In the genomic region with DNA sequence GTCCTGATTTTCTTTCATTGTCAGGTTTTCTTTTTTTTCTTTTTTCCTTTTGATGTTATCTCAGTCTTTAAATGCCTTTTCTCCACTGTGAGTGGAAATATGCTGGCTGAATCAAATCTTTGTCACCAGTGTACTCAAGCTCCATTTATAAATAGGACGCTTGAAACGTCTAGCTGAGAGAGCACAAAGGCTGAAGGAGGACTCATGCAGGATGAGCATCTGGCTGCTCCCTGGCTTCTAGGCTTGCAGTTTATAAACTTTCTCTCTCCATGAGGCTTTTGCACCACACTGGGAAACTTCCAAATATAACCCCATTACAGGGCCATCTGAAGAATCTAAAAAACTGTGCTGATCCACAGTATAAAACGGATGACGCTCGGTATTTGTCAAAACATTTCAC, we compare ENCODE assay signal across 25 mouse cellular contexts.
"Had no signal": no experiment of that assay in that cellular context is flagged by ENCODE, and none has a peak within 500 bp of the region (broad histone marks: within the 10 kb centered on the region; RNA-seq: fewer than 3 reads in every experiment).

No protein-coding gene starts in this region.

- H3K9me3 ChIP-seq: limb, embryonic 12.5 days; limb, embryonic 15.5 days; megakaryocyte, embryonic 14.5 days; midbrain, embryonic 10.5 days; midbrain, embryonic 13.5 days; neural tube, embryonic 13.5 days; stomach, embryonic 15.5 days had no signal

- ATAC-seq: intestine, embryonic 16.5 days; liver, postnatal 0 days; lung, postnatal 0 days; midbrain, embryonic 13.5 days; midbrain, embryonic 16.5 days had no signal

- H3K27ac ChIP-seq: limb, embryonic 12.5 days; limb, embryonic 15.5 days; liver, embryonic 14.5 days; midbrain, embryonic 10.5 days; midbrain, embryonic 13.5 days; neural tube, embryonic 13.5 days; stomach, embryonic 15.5 days had no signal

- H3K4me3 ChIP-seq: limb, embryonic 12.5 days; limb, embryonic 15.5 days; megakaryocyte, embryonic 14.5 days; midbrain, embryonic 10.5 days; midbrain, embryonic 13.5 days; myocyte; neural tube, embryonic 13.5 days; stomach, embryonic 15.5 days had no signal

- H3K4me2 ChIP-seq: limb, embryonic 12.5 days; limb, embryonic 15.5 days; liver, embryonic 11.5 days; lung, embryonic 14.5 days; midbrain, embryonic 13.5 days; neural tube, embryonic 13.5 days; stomach, embryonic 15.5 days had no signal

- H3K36me3 ChIP-seq: limb, embryonic 12.5 days; limb, embryonic 15.5 days; midbrain, embryonic 10.5 days; midbrain, embryonic 13.5 days; neural tube, embryonic 13.5 days; stomach, embryonic 15.5 days had no signal

- H3K4me1 ChIP-seq: limb, embryonic 12.5 days; limb, embryonic 15.5 days; megakaryocyte, embryonic 14.5 days; midbrain, embryonic 10.5 days; midbrain, embryonic 13.5 days; neural tube, embryonic 13.5 days; stomach, embryonic 15.5 days had no signal

- DNase-seq: kidney, adult 18-20 months; kidney, adult 9 months; kidney, postnatal 14 days; kidney, postnatal 4 days; layer of hippocampus, postnatal 36 days; left cerebral cortex, postnatal 4 days; liver, postnatal 0 days; lung, embryonic 14.5 days; retina, postnatal 1 day; spleen, adult 18-20 months; thymus, adult 18-20 months; thymus, postnatal 36 days had no signal

- H3K27me3 ChIP-seq: limb, embryonic 12.5 days; limb, embryonic 15.5 days; megakaryocyte, embryonic 14.5 days; midbrain, embryonic 13.5 days; neural tube, embryonic 13.5 days; stomach, embryonic 15.5 days had no signal

- H3K9ac ChIP-seq: limb, embryonic 12.5 days; limb, embryonic 15.5 days; liver, embryonic 14.5 days; liver, postnatal 0 days; lung, embryonic 14.5 days; midbrain, embryonic 13.5 days; neural tube, embryonic 13.5 days; stomach, embryonic 15.5 days had no signal
